Mouse (Mus musculus) right cerebral cortex, postnatal 36 days (tissue): ENCODE results near the gene Dtx1.

ENCODE experiments used
- DNase-seq, 2 experiments: peaks; one replicate each; pipeline ENCODE4 v3.0.0; 2022; ENCODE audit warnings: low spot score in 2 of 2, mixed read lengths in 1 of 2

Gene Dtx1

GRCm38 (mm10) chr5:120711827-120712226, at the start of gene Dtx1:
TSS of gene Dtx1 (minus strand) at chr5:120711927.
- DNase-seq = no peak

DNA sequence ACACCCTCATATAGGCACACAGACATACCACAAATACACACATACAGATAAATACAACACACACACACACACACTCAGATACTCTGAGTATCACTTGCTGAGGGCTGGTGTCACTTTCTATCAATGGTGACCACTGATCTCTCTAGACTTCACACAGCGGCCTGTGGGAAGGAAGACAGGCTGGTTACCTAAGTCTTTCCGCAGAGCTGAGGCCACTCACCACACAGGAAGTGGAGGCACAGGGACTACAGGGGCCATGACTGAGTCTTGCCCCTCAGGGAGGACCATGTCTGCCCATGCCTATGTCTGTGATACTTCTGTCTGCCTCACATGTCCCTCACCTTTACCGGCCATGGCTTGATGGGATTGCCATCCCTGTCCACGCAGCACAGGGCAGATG, 42.5 kb upstream of the Dtx1 start:
- no peak for DNase-seq

- DNase-seq = no peak
These were observed 41.1 kb upstream of the Dtx1 start for GRCm38 (mm10) chr5:120752786-120753185.

DNA sequence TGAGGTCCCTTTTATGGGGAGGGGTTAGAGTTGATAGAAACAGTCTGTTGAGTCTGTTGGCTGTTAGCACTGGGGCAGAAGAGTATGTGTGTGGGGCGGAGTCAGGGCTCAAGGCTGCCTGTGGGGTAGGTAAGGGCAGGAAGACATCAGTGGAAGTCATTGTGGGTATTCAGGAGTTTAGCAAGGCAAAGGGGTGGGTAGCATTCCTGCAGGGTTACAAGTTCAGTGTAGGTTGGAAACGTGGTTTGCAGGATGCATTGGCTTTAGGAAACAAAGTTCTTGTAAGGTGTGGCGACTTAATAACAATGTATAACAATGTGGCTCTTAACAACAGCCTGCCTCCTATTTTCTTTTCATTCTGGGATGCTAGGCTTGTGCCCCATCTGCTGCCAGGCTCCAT, 39.5 kb upstream of the Dtx1 start:
- DNase-seq = no peak

DNA sequence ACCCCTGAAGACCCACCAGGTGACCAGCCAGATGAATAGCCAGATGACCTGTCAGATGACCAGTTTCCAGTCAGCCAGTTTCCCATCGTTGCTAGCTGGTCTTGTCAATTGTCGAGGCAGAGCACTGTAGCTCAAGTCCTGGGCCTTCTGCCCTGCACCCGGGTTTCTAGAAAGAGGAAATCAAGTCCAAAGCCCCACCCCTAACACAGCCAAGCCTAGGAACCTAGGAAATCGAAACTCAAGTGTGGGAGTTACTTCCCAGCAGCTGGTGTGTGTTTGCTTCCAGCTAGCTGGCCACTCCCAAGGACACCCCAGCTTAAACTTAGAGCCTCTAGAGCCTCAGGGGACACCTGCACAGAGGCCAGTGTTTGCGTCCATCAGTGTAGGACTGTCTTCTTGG, 38.0 kb upstream of the Dtx1 start, which contains the start of gene Oas2:
Gene Oas2, minus strand, starts transcription at position 166 of the 400 bp plus-strand sequence.
- DNase-seq = no peak

- DNase-seq = peak; percentile 22 to 24
These were observed 34.7 kb upstream of the Dtx1 start for GRCm38 (mm10) chr5:120746451-120746850.

DNA sequence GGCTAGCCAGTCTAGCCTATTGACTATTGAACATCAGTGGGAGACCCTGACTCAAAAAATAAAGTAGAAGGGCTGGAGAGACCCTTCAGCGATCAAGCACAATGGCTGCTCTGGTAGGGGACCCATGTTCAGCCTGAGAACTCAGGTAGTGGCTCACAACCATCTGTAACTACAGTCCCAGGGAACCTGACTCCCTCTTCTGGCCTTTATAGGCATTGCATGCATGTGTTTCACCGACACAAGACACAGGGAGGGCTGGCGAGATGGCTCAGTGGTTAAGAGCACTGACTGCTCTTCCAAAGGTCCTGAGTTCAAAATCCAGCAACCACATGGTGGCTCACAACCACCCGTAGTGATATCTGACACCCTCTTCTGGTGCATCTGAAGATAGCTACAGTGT, 30.4 kb upstream of the Dtx1 start:
- no peak for DNase-seq

GRCm38 (mm10) chr5:120734380-120734990, 22.8 kb upstream of the Dtx1 start:
- DNase-seq = peak in 1 of 2 experiments; percentile 31

DNA sequence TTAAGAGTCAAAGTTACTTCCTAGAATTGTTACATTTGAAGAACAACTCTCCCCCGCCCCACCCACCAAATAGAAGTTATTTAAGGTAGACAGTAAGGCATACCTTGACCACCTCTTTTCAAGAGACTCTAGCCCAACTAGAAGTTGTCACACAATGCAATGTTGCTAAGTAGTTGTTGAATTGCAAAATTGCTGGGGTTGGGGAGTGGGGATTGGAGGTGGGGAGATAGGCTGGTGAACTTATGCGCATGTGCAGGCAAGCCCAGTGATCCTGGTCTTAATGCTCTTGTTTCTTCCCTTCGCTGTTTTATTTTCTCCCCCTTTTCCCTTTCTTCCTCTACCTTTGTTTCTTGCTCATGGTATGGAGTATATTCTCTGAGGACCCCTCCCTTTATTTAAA, 22.0 kb upstream of the Dtx1 start:
- DNase-seq = no peak

DNA sequence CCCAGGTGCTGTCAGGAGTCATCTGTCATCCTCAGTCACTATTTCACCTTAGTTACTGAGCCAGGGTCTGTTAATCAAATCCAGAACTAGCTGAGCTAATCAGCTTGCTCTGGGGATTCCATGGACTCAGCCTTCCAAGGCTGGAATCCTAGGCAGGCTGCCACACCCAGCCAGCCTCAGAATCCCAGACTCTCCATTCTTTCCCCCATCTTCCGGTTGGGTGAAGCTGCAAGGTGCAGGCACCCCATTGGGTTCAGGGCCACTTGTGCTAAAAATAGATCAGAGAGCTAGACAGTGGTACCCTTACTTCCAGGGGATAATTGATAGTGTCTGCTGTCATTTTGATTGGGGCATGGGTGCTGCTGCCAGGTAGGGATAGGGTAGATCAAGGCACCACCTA, 21.0 kb upstream of the Dtx1 start:
- no peak for DNase-seq

DNA sequence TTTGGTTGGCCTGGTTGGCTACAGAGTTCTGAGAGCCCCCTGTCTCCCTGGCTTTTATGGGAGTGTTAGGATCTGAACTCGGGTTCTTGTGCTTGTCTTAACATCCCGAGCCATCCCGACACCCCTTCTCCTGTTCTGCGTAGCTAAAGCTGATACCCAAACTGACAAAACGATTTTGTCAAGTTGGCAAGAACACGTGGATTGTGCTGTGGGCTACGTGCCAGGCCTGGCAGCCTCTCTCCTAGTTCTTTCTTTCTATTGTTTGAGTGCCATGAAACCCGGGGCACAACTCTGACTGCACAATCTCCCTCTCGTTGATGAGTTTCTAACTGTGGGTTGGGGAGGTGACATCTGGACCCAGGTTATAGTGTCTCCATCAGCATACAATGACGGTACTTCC, 17.6 kb upstream of the Dtx1 start:
- DNase-seq = no peak

- DNase-seq = no peak
These were observed 14.2 kb upstream of the Dtx1 start for GRCm38 (mm10) chr5:120725811-120726455.

DNA sequence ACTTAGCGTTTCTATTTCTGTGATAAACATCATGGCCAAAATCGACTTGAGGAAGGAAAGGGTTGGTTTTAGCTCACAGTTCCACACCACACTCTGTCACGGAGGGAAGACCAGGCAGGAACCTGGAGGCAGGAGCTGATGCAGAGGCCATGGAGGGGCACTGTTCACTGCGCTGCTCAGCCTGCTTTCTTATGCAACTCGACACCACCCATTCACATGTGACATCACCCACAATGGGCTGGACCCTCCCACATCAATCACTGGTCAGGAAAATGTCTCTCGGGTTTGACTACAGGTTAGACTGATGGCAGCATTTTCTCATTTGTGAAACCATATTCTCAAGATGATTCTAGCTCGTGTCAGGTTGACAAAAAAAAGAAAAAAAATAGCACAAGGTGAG, 9.3 kb upstream of the Dtx1 start:
- DNase-seq = no peak

DNA sequence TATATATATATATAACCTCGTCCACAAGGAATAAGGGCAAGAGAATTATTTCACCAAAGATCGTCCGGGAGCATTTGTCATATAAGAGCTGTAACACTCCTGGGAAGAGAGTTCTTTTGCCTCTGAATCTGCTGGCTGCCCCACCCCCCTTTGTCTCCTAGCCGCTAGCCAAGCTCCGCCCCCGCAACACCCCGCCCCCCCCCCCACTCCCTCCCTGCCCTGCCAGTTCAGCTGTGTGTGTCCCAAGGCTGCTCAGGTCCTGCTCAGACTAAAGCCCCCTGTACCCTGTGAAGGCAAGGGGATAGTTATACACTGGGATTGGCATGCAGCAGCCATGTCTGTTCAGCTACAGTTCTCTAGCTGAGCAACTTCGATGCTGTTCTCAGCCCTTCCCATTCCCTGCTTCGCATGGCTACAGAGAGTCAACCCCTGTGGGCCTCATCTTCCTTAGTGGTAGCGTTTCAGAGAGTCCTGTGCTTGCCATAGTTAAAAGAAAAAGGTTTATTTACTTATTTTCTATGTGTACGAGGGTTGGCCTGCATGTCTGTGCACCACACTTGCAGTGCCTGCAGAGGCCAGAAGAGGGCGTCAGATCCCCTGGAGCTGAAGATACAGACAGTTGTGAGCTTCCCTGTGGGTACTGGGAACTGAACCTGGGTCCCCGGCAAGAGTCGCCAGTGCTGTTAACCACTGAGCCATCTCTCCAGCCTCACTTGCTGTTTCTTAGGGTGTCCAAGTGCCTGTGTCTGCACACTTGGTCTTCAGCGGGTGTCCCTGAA, 7.1 kb upstream of the Dtx1 start:
- DNase-seq = no peak

DNA sequence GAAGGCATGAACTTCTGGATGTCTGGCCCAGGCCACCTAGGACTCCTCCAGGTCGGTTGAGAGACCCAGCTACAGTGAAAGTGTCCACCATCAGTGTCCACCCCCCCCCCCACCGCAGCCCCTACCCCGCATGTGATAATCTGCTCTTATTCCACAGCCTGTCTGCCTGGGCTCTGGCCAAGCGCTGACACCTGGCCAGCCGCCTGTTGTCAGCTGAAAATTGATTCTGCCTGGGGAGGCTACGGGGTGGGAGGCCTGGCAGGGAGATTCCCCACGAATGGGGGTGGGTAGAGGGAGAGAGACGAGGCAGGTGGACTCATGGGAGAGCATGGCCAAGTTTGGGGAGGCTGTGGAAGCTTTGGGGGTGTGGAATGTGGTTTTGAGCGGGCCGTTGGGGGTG, 5.4 kb upstream of the Dtx1 start:
- no peak for DNase-seq

DNA sequence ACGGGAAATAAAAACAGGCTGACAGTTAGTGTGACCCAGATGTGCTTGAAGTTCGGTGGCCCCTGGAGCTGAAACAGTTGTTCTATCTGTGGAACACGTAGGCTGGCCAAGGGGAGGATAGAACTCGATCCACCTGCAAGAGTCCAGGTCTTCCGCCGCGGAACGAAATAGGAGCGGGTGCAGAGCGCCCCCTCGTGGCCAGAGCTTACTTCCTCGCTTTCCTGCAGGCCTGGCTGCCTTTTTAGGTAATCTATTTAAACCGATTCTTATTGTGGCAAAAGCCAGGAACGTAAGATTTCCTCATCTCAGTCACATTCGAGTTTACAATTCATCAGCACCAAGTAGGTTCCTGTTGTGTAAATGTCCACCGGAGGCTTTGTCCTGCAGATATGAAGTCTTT, 2.6 kb upstream of the Dtx1 start:
- DNase-seq = peak; percentile 58 to 64

DNA sequence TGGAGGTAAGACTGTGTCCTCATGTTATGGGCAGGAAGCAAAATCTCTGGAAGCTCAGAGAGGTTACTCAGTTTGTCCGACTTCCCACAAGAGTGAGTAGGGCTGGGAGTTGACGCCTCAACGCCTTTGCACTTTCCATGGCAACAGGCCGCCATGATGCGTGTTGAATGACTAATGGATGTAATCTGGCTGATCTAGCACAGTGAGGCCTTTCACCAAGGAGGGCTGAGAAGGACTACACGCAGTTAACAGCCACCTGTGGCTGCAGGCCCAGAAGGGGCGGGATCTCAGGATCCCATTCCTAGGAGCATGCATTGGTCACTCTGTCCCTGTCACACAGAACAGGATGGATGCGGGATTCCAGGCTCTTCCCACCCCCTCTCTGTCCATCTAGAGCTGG, 994 bp upstream of the Dtx1 start:
- DNase-seq = no peak

GRCm38 (mm10) chr5:120711416-120711815, 311 bp downstream of the Dtx1 start:
- peak; percentile 75 to 76 for DNase-seq

- DNase-seq = no peak
These were observed 890 bp downstream of the Dtx1 start for GRCm38 (mm10) chr5:120710826-120711248.

DNA sequence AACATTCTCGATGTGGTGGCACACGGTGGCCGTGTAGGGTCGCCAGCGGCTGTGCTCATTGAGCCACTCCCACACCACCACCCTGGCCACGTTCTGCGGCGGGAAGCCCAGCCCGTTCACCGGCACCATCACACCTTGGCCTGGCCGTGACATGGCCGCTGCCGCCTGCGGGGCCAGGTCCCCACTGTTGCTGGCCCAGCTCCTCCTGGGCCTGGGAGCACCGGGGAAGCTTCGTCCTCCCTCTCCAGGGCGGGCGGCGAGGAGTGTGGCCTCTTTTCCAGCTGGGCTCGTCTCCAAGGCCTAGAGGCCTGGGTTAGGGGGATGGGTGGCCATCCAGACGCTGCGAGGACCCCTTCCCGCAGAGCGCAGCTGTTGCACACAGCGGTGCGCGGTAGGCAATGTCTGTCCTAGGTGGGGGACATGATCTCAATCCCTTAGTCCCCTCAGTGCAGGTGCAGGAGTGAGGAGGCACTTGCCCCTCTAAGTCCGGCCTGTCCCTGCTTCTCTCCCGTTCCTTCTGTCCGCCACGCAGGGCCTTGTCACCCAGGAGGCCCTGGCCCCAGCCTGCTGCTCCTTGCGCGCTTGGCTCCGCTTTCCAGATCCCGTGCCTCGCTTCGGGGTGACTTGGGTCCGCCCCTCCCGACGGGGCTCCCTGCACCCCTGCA, 1.4 kb downstream of the Dtx1 start:
- peak in 1 of 2 experiments; percentile 31 for DNase-seq

- no peak for DNase-seq
These were observed 4.8 kb downstream of the Dtx1 start for GRCm38 (mm10) chr5:120706976-120707375.

- peak; percentile 43 to 45 for DNase-seq
These were observed 5.2 kb downstream of the Dtx1 start for GRCm38 (mm10) chr5:120706541-120706940.
